Mouse (Mus musculus) heart, postnatal 0 days (tissue): Measurements from ENCODE around the gene Ctsk. TPM values are rescaled to one million over a fixed set of nuclear protein-coding genes. Genes with fewer than 3 reads are reported as not detected.

Source experiments
- ATAC-seq: fragments of 200-750 bp; cut with Nextera tagmentation; 2 replicates; pipeline ENCODE4 v1.8.0; 2017; ENCODE audit warnings: low read depth, moderate number of reproducible peaks, moderate library complexity; ENCODE audit not compliant: insufficient read depth
- DNase-seq: peaks from one replicate; pipeline ENCODE4 v3.0.0-alpha.2; 2016; ENCODE audit warnings: low spot score
- H3K27ac ChIP-seq: fragments of 300-500 bp; sonication (generic); 2 replicates; pipeline ENCODE4 v1.5.1; 2014; ENCODE audit warnings: low read depth, mild to moderate bottlenecking
- H3K27me3 ChIP-seq: fragments of 300-500 bp; sonication (generic); 2 replicates; pipeline ENCODE4 v1.6.1; 2014; ENCODE audit warnings: low read length, mixed read lengths; ENCODE audit not compliant: control insufficient read depth, insufficient read depth
- H3K36me3 ChIP-seq: fragments of 300-500 bp; sonication (generic); replicated peaks from 2 replicates; pipeline ENCODE4 v1.6.1; 2014; ENCODE audit warnings: low read length, mixed read lengths; ENCODE audit not compliant: control insufficient read depth, insufficient read depth
- H3K4me1 ChIP-seq: fragments of 300-500 bp; sonication (generic); 2 replicates; pipeline ENCODE4 v1.6.1; 2014; ENCODE audit warnings: antibody characterized with exemption; ENCODE audit not compliant: control insufficient read depth, insufficient read depth
- H3K4me2 ChIP-seq: fragments of 300-500 bp; sonication (generic); 2 replicates; pipeline ENCODE4 v1.6.1; 2014; ENCODE audit warnings: low read depth, mild to moderate bottlenecking, low read length, moderate library complexity
- H3K4me3 ChIP-seq: fragments of 300-500 bp; sonication (generic); 2 replicates; pipeline ENCODE4 v1.5.1; 2014; ENCODE audit warnings: low read depth, low read length
- H3K9ac ChIP-seq: fragments of 300-500 bp; sonication (generic); replicated peaks from 2 replicates; pipeline ENCODE4 v1.6.1; 2014; ENCODE audit warnings: low read depth, low read length, mixed read lengths
- H3K9me3 ChIP-seq: fragments of 300-500 bp; sonication (generic); replicated peaks from 2 replicates; pipeline ENCODE4 v1.6.1; 2016; ENCODE audit warnings: low read length; ENCODE audit not compliant: control insufficient read depth
- CTCF ChIP-seq: IDR thresholded peaks from 2 replicates; pipeline ENCODE4 v1.5.1; 2016; ENCODE audit warnings: antibody characterized with exemption, control low read depth, low read depth
- EP300 ChIP-seq: IDR thresholded peaks from 2 replicates; pipeline ENCODE4 v1.6.1; 2016; ENCODE audit warnings: antibody characterized with exemption, low read depth
- WGBS: fragments of 180-500 bp; shearing (Covaris S2); extraction: QIAGEN DNeasy Blood & Tissue Kit; methylation state at CpG from one replicate; pipeline ENCODE4 v1.1.7; 2014; 5-methylcytosine and 5-hydroxymethylcytosine counted together
- polyA plus RNA-seq: library from polyadenylated mRNA; unstranded; fragments of >200 nt; fragmentation: Nextera tagmentation; extraction: Ambion mirVana; gene quantifications from 2 replicates; pipeline ENCODE4 v1.2.1, GENCODE M21; 2015
- total RNA-seq: library from RNA; depleted of rRNA; stranded (reverse); fragments of >200 nt; gene quantifications from 2 replicates; pipeline ENCODE4 v1.2.3, GENCODE M21; 2014; ENCODE audit warnings: low replicate concordance; rRNA removed

Ctsk gene
- total RNA-seq (5.4 and 11.6 TPM in 2 replicates), polyA plus RNA-seq (18.9 and 19.7 TPM in 2 replicates)

GRCm38 (mm10) chr3:95499024-95499423, at the start of gene Ctsk:
TSS of gene Ctsk (plus strand) at chr3:95499256.
- H3K9ac ChIP-seq = no peak within 1 kb of the TSS
- H3K4me2 ChIP-seq = peak within 1 kb of the TSS; percentile 40
- H3K9me3 ChIP-seq = no peaks in the 10 kb centered on the region

GRCm38 (mm10) chr3:95450408-95450807, 48.6 kb upstream of the Ctsk start:
- no peaks in the 10 kb centered on the region for H3K27me3 ChIP-seq
- ATAC-seq = peak; percentile 70
- no peak overlapping the region for H3K4me3 ChIP-seq
- no peak overlapping the region for H3K4me2 ChIP-seq
- peaks cover 56% of the 10 kb centered on the region for H3K36me3 ChIP-seq
- peak; percentile 64 for DNase-seq
- no peak overlapping the region for H3K27ac ChIP-seq
- no peaks in the 10 kb centered on the region for H3K9me3 ChIP-seq
- H3K9ac ChIP-seq = no peak overlapping the region
- 38% methylated on average over 1 of the region's 1 CpGs for WGBS
- TF ChIP-seq CTCF (peak; percentile 84), EP300 (no peak)
- H3K4me1 ChIP-seq = peaks cover 2% of the 10 kb centered on the region; the same call in 1 of the 2 replicates

More at GRCm38 (mm10) chr3:95499024-95499423, at the start of gene Ctsk:
- peak; percentile 59; the same call in 1 of the 2 replicates for ATAC-seq
- WGBS = 56% methylated on average over 7 of the region's 7 CpGs
- Histone ChIP-seq H3K4me1 (peaks cover 11% of the 10 kb centered on the region), H3K27me3 (no peaks in the 10 kb centered on the region), H3K4me3 (peak within 1 kb of the TSS; percentile 35), H3K36me3 (peaks cover 38% of the 10 kb centered on the region), H3K27ac (peak within 1 kb of the TSS; percentile 65)
- peak; percentile 55 for DNase-seq
- TF ChIP-seq CTCF = no peak
- TF ChIP-seq EP300 = no peak

- H3K4me3 ChIP-seq = no peak overlapping the region
- ATAC-seq = no peak
- H3K9me3 ChIP-seq = no peaks in the 10 kb centered on the region
- no peak for DNase-seq
- no peak overlapping the region for H3K27ac ChIP-seq
- no peaks in the 10 kb centered on the region for H3K4me1 ChIP-seq
- no peak overlapping the region for H3K4me2 ChIP-seq
- no peaks in the 10 kb centered on the region for H3K27me3 ChIP-seq
- WGBS = 81% methylated on average over 3 of the region's 3 CpGs
- no peak overlapping the region for H3K9ac ChIP-seq
- TF ChIP-seq CTCF (no peak), EP300 (no peak)
- peaks cover 56% of the 10 kb centered on the region for H3K36me3 ChIP-seq
Observed at GRCm38 (mm10) chr3:95450915-95451314, 48.1 kb upstream of the Ctsk start.

- H3K4me2 ChIP-seq = no peak overlapping the region
- H3K9ac ChIP-seq = no peak overlapping the region
- 93% methylated on average over 5 of the region's 5 CpGs for WGBS
- no peaks in the 10 kb centered on the region for H3K9me3 ChIP-seq
- no peak overlapping the region for H3K27ac ChIP-seq
- H3K27me3 ChIP-seq = no peaks in the 10 kb centered on the region
- H3K4me3 ChIP-seq = no peak overlapping the region
- DNase-seq (no peak), ATAC-seq (no peak)
- H3K36me3 ChIP-seq = peaks cover 58% of the 10 kb centered on the region
- no peaks in the 10 kb centered on the region for H3K4me1 ChIP-seq
- TF ChIP-seq EP300 (no peak), CTCF (no peak)
Observed at GRCm38 (mm10) chr3:95456367-95456766, 42.7 kb upstream of the Ctsk start.

- H3K27me3 ChIP-seq = no peaks in the 10 kb centered on the region
- H3K9me3 ChIP-seq = no peaks in the 10 kb centered on the region
- DNase-seq = peak; percentile 7
- H3K9ac ChIP-seq = no peak overlapping the region
- 52% methylated on average over 3 of the region's 3 CpGs for WGBS
- H3K4me2 ChIP-seq = no peak overlapping the region
- peak overlapping the region; percentile 11 for H3K27ac ChIP-seq
- H3K4me1 ChIP-seq = no peaks in the 10 kb centered on the region
- peaks cover 59% of the 10 kb centered on the region for H3K36me3 ChIP-seq
- TF ChIP-seq EP300 (peak; percentile 56; the same call in 1 of the 2 replicates), CTCF (no peak)
- H3K4me3 ChIP-seq = no peak overlapping the region
- ATAC-seq = peak; percentile 58
Observed at GRCm38 (mm10) chr3:95457758-95458157, 41.3 kb upstream of the Ctsk start.

- Histone ChIP-seq H3K36me3 (peaks cover 47% of the 10 kb centered on the region; the same call in 1 of the 2 replicates), H3K9me3 (no peaks in the 10 kb centered on the region), H3K27ac (no peak overlapping the region), H3K4me1 (no peaks in the 10 kb centered on the region), H3K4me2 (no peak overlapping the region), H3K4me3 (no peak overlapping the region), H3K27me3 (no peaks in the 10 kb centered on the region), H3K9ac (no peak overlapping the region)
- ATAC-seq (no peak), DNase-seq (no peak)
- 76% methylated on average over 1 of the region's 1 CpGs for WGBS
- TF ChIP-seq EP300 (no peak), CTCF (no peak)
Observed at GRCm38 (mm10) chr3:95459381-95459780, 39.7 kb upstream of the Ctsk start.
